ENCODE assay signal across 21 mouse cellular contexts in genomic region chr13:20378869-20379268, GRCm38 (mm10).
"Had no signal": no experiment of that assay in that cellular context is flagged by ENCODE, and none has a peak within 500 bp of the region (broad histone marks: within the 10 kb centered on the region; RNA-seq: fewer than 3 reads in every experiment).

No protein-coding gene starts in this region.

- H3K4me1 ChIP-seq: liver, embryonic 13.5 days; liver, embryonic 15.5 days; megakaryocyte, embryonic 14.5 days; midbrain, embryonic 12.5 days; neural tube, embryonic 13.5 days; neural tube, embryonic 15.5 days had no signal

- H3K36me3 ChIP-seq: liver, embryonic 13.5 days; liver, embryonic 15.5 days; midbrain, embryonic 12.5 days; neural tube, embryonic 13.5 days; neural tube, embryonic 15.5 days had no signal

- H3K27me3 ChIP-seq: liver, embryonic 13.5 days; liver, embryonic 15.5 days; megakaryocyte, embryonic 14.5 days; midbrain, embryonic 12.5 days; neural tube, embryonic 13.5 days; neural tube, embryonic 15.5 days had no signal

- H3K9ac ChIP-seq: liver, embryonic 13.5 days; liver, embryonic 15.5 days; liver, postnatal 0 days; midbrain, embryonic 12.5 days; neural tube, embryonic 13.5 days; neural tube, embryonic 15.5 days had no signal

- H3K4me3 ChIP-seq: liver, embryonic 13.5 days; liver, embryonic 15.5 days; megakaryocyte, embryonic 14.5 days; midbrain, embryonic 12.5 days; myocyte; neural tube, embryonic 13.5 days; neural tube, embryonic 15.5 days had no signal

- H3K9me3 ChIP-seq: liver, embryonic 13.5 days; liver, embryonic 15.5 days; megakaryocyte, embryonic 14.5 days; midbrain, embryonic 12.5 days; neural tube, embryonic 13.5 days; neural tube, embryonic 15.5 days had no signal

- H3K4me2 ChIP-seq: liver, embryonic 11.5 days; liver, embryonic 13.5 days; liver, embryonic 15.5 days; midbrain, embryonic 12.5 days; neural tube, embryonic 13.5 days; neural tube, embryonic 15.5 days had no signal

- H3K27ac ChIP-seq: liver, embryonic 13.5 days; liver, embryonic 15.5 days; macrophage; midbrain, embryonic 12.5 days; neural tube, embryonic 13.5 days; neural tube, embryonic 15.5 days had no signal

- ATAC-seq: liver, postnatal 0 days; midbrain, embryonic 16.5 days had no signal

- DNase-seq: liver; liver, embryonic 13.5 days; liver, postnatal 0 days; midbrain, embryonic 14.5 days; retina, postnatal 1 day; right cerebral cortex, adult 18-20 months; right cerebral cortex, postnatal 25 days; right cerebral cortex, postnatal 4 days; spleen, adult 18-20 months; thymus, adult 18-20 months; thymus, postnatal 14 days; thymus, postnatal 36 days had no signal
